Mouse (Mus musculus): Measurements from ENCODE around the gene Ppp1r13b. TPM values are rescaled to one million over a fixed set of nuclear protein-coding genes. Genes with fewer than 3 reads are reported as not detected.

Ppp1r13b gene
- total and polyA plus RNA-seq, 3 experiments: 1.5 to 8.7 TPM; not detected in 1

GRCm38 (mm10) chr12:111827556-111827955 lies 80.4 kb downstream of the Ppp1r13b start:
- H3K9me3 ChIP-seq (replicated peaks; ENCODE audit: insufficient read depth, low read length): no peaks in the 10 kb centered on the region
- TF ChIP-seq ZC3H11A (IDR thresholded peaks at IDR 0.05; ENCODE audit: low read depth, low read length) (no peak), RCOR1 (IDR thresholded peaks at IDR 0.05; ENCODE audit: low read depth, low read length) (no peak), MAFK (IDR thresholded peaks at IDR 0.05; ENCODE audit: borderline replicate concordance, low read depth, low read length) (no peak), POLR2AphosphoS5 (IDR thresholded peaks at IDR 0.05; ENCODE audit: borderline replicate concordance, low read depth, low read length) (no peak), GABPA (IDR thresholded peaks at IDR 0.05; ENCODE audit: low read depth, low read length) (no peak), EP300 (IDR thresholded peaks at IDR 0.05; ENCODE audit: low read depth in 1 of 2, low read length in 2 of 2) (no peak), GATA1 (IDR thresholded peaks at IDR 0.05; ENCODE audit: low read depth, low read length) (no peak), MEF2A (IDR thresholded peaks at IDR 0.05; ENCODE audit: extremely low read depth, insufficient replicate concordance, low read depth, low read length, poor library complexity, severe bottlenecking) (no peak), USF1 (IDR thresholded peaks at IDR 0.05; ENCODE audit: low read depth, low read length) (no peak), MAZ (IDR thresholded peaks at IDR 0.05; ENCODE audit: low read depth, low read length) (no peak), ZKSCAN1 (IDR thresholded peaks at IDR 0.05; ENCODE audit: low read depth, low read length) (no peak), ETS1 (IDR thresholded peaks at IDR 0.05; ENCODE audit: low read depth, low read length) (no peak), TAL1 (IDR thresholded peaks at IDR 0.05; ENCODE audit: low read length) (no peak), SIN3A (IDR thresholded peaks at IDR 0.05; ENCODE audit: low read length) (no peak), POLR2A (IDR thresholded peaks at IDR 0.05; ENCODE audit: control insufficient read depth in 1 of 2, insufficient read depth in 1 of 2, low read depth in 1 of 2, low read length in 2 of 2, poor library complexity in 1 of 2) (no peak), MYB (IDR thresholded peaks at IDR 0.05; ENCODE audit: low read depth, low read length) (no peak), TBP (IDR thresholded peaks at IDR 0.05; ENCODE audit: low read depth, low read length) (no peak), CHD2 (IDR thresholded peaks at IDR 0.05; ENCODE audit: low read length) (no peak)
- H3K9ac ChIP-seq (ENCODE audit: control insufficient read depth, low read depth, low read length, poor library complexity, severe bottlenecking): no peak overlapping the region
- H3K4me3 ChIP-seq (ENCODE audit: control insufficient read depth in 1 of 2, insufficient read depth in 1 of 2, low read depth in 2 of 2, low read length in 2 of 2): no peak overlapping the region
- no peaks in the 10 kb centered on the region for H3K4me1 ChIP-seq (ENCODE audit: control insufficient read depth in 1 of 2, insufficient read depth in 2 of 2, low read length in 2 of 2)
- H3K36me3 ChIP-seq (ENCODE audit: control insufficient read depth in 1 of 2, insufficient read depth in 2 of 2, low read length in 2 of 2): no peaks in the 10 kb centered on the region
- H3K27ac ChIP-seq (ENCODE audit: control insufficient read depth, low read depth, low read length): no peak overlapping the region
- no peaks in the 10 kb centered on the region for H3K27me3 ChIP-seq (ENCODE audit: control insufficient read depth in 1 of 2, insufficient read depth in 2 of 2, low read length in 2 of 2)
- no peak for DNase-seq (ENCODE audit: low read depth, low spot score)
- H3K79me2 ChIP-seq (ENCODE audit: control insufficient read depth, insufficient read depth, low read length, poor library complexity): no peaks in the 10 kb centered on the region

- Histone ChIP-seq H3K27me3 (ENCODE audit: control insufficient read depth in 1 of 2, insufficient read depth in 2 of 2, low read length in 2 of 2) (no peaks in the 10 kb centered on the region), H3K36me3 (ENCODE audit: control insufficient read depth in 1 of 2, insufficient read depth in 2 of 2, low read length in 2 of 2) (peaks cover 0 to 7% of the 10 kb centered on the region in 2 experiments; a peak in 2 of 4 replicates), H3K9ac (ENCODE audit: control insufficient read depth, low read depth, low read length, poor library complexity, severe bottlenecking) (no peak overlapping the region), H3K9me3 (replicated peaks; ENCODE audit: insufficient read depth, low read length) (no peaks in the 10 kb centered on the region), H3K79me2 (ENCODE audit: control insufficient read depth, insufficient read depth, low read length, poor library complexity) (no peaks in the 10 kb centered on the region), H3K27ac (ENCODE audit: control insufficient read depth, low read depth, low read length) (no peak overlapping the region), H3K4me3 (ENCODE audit: control insufficient read depth in 1 of 2, insufficient read depth in 1 of 2, low read depth in 2 of 2, low read length in 2 of 2) (no peak overlapping the region), H3K4me1 (ENCODE audit: control insufficient read depth in 1 of 2, insufficient read depth in 2 of 2, low read length in 2 of 2) (peaks cover 0 to 9% of the 10 kb centered on the region in 2 experiments; a peak in 3 of 4 replicates)
- DNase-seq (ENCODE audit: low read depth, low spot score): no peak
- TF ChIP-seq POLR2AphosphoS2 (IDR thresholded peaks at IDR 0.05; ENCODE audit: low read length): no peak
- TF ChIP-seq TBP (IDR thresholded peaks at IDR 0.05; ENCODE audit: low read depth, low read length): no peak
- TF ChIP-seq MAZ (IDR thresholded peaks at IDR 0.05; ENCODE audit: low read depth, low read length): no peak
- TF ChIP-seq MYC (IDR thresholded peaks at IDR 0.05; ENCODE audit: low read depth, low read length): no peak
- TF ChIP-seq GABPA (IDR thresholded peaks at IDR 0.05; ENCODE audit: low read depth, low read length): no peak
- no peak for TF ChIP-seq ZC3H11A (IDR thresholded peaks at IDR 0.05; ENCODE audit: low read depth, low read length)
- TF ChIP-seq EP300 (IDR thresholded peaks at IDR 0.05; ENCODE audit: low read depth in 1 of 2, low read length in 2 of 2): no peak
- TF ChIP-seq KAT2A (conservative IDR thresholded peaks at IDR 0.05; ENCODE audit: low read depth, low read length): no peak
- TF ChIP-seq MXI1 (IDR thresholded peaks at IDR 0.05; ENCODE audit: low read depth, low read length): no peak
- TF ChIP-seq RAD21 (IDR thresholded peaks at IDR 0.05; ENCODE audit: low read depth, low read length): no peak
- no peak for TF ChIP-seq MYB (IDR thresholded peaks at IDR 0.05; ENCODE audit: low read depth, low read length)
- TF ChIP-seq NELFE (IDR thresholded peaks at IDR 0.05; ENCODE audit: low read depth, low read length): no peak
- no peak for TF ChIP-seq SIN3A (IDR thresholded peaks at IDR 0.05; ENCODE audit: low read length)
- TF ChIP-seq TCF12 (IDR thresholded peaks at IDR 0.05; ENCODE audit: low read depth, low read length): no peak
- TF ChIP-seq USF2 (IDR thresholded peaks at IDR 0.05; ENCODE audit: borderline replicate concordance in 1 of 2, insufficient read depth in 1 of 2, low read depth in 1 of 2, low read length in 2 of 2): no peak
- no peak for TF ChIP-seq CHD1 (IDR thresholded peaks at IDR 0.05; ENCODE audit: low read depth, low read length)
- TF ChIP-seq USF1 (IDR thresholded peaks at IDR 0.05; ENCODE audit: low read depth, low read length): no peak
These were observed 86.0 kb downstream of the Ppp1r13b start for GRCm38 (mm10) chr12:111821931-111822330.

All from MEL (cell line).